Mouse (Mus musculus): ENCODE results near the gene Brd3os.
A peak's percentile ranks its signal among the peaks of the same experiment; 100 is the strongest.

Gene Brd3os

DNA sequence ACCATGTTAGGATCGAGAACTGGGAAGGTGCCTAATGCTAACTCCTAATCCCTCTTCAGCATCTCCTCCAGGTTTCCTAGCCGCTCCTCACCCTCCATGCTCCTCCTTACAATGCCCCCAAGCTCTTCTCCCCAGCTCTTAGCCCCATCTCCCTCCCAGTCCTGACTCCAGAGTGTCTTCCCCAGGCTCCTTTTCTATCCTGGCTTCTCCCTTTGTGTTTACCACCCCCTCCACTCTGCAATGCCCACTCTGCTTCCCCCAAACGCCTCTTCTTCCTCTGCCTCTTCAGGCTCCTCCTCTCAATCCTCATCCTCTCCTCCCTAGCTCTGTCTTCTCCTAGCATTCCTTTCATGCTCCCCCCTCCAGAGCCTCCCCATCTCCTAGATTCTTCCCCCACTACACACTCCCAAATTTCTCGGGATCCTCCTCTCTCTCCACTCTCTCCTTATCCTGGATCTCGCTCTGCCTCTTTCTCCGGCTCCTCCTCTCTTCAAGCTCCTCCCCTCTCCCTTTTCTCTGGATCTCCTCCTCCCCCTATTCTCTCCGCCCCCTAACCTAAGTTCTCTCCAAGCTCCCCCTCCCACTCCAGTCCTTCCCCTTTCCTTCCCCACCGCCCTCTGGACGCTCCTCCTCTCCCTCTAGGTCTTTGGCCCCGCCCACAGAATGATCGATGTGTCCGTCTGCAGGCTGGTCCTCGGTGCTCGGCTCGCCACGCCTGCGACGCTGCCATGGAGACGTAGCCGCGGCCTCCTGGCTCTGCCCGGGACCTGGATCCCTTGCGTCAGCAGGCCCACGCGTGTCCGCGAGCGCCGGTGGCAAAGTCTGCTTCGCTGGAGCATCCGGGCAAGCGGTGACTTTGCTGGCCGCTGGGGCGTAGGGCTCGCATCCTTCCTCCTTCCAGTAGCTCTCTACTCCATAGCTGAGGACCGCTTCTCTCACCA is at the start of gene Brd3os:
Gene Brd3os (plus strand): TSS at position 558 of the 941 bp plus-strand sequence.
- peak; percentile 100 for DNase-seq (ENCODE audit: low read depth)

DNA sequence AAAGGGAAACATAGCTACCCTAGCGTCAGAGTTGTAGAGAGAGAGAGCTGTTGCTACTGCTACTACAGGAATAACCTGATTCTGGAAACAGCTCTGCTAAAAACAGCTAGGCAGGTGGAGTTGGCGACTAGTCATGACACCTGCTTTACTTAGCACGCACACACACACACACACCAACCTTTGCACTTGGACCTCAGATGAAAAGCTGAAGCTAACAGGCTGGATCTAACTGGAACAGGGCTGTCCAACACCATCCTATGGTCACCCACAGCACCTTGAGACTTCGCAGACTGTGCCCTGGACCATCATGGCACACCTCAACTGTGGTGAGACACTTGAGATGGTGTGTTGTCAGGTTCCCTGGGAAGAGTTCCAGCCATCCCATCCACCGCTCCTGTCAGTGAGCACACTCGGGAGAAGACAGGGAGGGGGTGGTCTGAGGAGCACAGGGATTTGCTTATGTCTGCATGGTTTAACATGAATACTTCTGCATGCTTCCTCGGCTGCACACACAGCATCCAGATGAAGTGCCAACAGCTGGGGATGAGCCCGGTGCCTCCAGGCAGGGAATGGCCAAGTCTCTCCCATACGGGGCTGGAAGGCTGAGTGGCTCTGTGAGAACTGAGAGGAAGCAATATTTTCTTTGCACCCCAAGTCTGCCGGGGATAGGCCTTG is 47.8 kb upstream of the Brd3os start:
- DNase-seq (ENCODE audit: low read depth), result no peak

DNA sequence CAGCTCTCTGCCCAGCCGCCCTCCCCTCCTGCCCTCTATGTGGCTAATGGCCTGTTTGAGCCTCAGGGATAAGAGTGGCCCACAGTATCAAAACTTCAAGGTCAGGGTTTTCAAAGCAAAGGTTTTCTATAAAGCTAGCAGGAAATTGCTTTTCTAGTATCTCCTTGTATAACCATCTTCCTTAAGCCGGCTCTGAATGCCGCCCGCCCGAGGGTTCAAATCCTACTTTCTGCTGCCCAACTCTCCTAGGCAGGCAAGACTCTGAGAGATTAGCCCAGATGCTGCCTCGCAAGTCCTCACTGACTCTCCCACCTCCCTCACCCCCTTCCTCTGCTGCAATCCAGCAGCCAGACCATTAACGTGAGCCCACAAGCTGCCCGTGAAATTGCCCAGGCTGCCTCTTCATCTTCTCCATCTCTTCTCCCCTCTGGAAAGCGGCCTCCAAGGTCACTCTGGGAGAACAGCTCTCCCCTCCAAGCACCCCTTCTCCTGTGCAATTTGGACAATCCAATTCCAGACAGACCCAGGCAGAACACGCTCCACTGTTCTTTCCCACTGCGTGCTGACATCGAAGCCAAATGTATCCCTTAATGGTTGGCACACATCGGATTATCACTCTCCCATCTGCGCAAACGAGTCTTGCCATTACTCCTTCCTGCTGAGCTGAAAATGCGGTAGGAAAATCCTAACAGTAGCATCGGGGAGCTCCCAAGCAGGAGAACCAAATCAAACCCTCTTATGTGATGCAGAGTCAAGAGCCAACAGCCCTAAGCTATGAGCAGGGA is 45.3 kb upstream of the Brd3os start:
- no peak for DNase-seq (ENCODE audit: low read depth)

DNA sequence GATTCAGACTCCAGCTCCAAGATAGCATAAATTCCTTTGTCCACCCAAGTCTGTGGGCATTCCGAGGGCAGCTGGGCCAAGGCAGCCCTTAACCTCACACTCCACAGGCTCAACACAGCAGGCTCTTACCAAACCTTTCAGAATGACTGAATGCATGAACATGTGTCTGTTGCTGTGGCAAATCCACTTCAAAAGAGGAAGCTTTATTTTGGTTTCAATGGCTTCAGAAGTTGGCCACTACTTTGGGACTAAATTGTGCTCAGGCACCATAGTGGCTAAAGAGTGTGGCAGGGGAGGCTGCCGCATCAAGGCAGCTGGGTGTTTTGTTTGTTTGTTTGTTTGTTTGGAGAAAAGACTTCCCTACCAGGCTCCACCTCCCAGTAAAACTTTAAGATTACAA is 42.0 kb upstream of the Brd3os start:
- DNase-seq (ENCODE audit: low read depth), result no peak

DNA sequence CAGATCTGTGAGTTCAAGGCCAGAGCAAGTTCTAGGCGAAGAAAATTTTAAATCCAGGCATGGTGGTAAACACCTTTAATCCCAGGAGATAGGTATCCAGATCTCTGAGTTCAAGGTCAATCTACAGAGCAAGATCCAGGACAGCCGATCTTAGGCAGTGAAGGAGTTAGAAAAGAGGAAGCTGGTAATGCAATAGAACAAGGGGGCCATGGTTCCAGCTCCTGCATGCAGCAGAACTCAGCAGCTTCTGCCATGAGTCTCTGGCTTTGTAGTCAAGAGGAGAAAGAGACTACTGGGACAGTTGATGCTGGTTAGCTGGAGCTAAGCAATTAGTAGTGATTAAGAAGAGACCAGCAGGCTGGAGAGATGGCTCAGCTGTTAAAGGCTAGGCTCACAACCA is 40.6 kb upstream of the Brd3os start:
- DNase-seq (ENCODE audit: low read depth), result no peak

DNA sequence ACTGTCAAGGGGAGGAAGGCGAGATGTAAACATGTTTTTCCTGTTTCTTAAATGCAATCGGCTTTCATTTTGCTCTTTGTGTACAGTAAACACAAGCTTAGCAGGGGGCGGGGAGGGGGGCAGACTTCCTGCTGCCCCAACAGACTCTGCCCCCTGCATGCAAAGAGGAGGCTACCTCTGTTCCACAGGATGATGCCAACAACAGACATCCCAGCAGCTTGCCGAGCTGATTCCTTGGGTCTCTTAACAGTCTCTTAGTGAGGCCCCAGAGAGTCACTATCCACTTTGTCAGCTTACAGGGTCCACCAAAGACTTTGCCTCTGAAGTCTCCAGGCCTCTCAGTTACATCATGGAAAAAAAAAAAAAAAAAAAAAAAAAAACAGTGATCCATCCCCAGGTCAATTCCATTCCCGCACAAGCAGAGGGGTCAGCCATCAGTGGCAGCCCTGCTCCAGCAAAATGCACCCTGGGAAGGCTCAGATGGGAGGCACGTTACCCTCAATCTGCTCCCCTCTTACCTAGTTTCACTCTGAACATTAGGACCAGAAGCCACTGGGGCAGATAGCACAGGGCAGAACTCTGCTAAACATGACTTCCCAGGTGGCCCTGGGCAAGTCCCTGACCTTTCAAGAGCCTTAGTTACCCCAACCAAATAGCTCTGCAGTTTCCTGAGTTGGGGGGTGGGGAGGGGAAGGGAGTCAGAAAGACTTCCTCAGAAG is 37.6 kb upstream of the Brd3os start:
- no peak for DNase-seq (ENCODE audit: low read depth)

DNA sequence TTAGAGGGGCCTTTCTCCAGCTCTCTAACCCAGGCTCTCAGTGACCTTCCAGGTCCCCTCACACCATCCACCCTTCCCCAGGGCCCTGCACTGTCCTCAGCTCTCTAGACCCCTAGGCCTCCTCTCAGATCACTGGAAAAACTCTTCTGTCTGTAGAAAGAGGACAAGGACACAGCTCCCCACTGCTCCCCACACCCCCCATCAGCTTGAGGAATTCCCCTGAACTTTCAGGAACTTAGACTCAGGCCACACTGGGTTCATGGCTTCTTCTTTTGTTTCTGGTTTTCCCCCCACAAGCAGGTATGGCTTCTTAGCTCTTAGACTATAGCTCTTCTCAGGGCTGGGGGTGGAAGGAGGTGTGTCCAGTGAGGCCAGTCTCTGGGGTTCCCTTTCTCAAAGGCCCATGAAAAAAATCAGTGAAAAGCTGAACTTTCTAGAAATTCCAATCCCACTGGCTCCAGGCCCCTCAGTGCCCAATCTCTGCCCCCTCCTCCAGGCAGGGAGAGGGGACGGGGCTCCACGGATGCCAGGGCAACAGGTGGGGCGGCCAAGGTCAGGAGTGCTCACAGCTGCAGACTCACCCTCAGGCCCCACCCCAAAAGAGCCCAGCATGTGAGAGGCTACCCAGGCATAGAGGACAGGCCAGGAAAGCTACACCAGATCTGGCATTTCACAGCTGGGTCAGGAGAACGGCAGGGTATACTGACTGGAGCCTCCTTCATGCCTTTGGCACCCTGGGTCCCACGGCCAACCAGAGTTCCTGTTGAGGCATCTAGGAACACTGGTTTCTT is 36.8 kb upstream of the Brd3os start:
- no peak for DNase-seq (ENCODE audit: low read depth)

DNA sequence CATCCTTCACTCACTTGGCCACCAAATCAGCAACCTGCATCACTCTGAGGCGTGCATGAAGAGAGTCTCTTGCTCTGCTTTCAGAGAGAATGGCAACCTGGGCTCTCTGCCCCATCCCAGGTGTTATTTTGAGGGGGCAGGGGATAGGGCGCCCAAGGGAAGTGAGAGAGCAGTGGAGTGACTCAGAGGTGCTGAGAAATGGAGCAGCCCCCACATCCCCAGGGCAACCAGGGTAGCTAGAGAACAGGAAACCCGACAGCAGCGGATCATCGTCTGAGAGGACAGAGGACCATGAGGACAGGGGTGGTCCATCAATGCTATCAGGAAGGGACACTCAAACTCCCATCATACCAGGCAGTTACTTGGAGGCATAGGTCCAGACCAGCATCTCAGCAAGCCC is 35.2 kb upstream of the Brd3os start:
- no peak for DNase-seq (ENCODE audit: low read depth)

DNA sequence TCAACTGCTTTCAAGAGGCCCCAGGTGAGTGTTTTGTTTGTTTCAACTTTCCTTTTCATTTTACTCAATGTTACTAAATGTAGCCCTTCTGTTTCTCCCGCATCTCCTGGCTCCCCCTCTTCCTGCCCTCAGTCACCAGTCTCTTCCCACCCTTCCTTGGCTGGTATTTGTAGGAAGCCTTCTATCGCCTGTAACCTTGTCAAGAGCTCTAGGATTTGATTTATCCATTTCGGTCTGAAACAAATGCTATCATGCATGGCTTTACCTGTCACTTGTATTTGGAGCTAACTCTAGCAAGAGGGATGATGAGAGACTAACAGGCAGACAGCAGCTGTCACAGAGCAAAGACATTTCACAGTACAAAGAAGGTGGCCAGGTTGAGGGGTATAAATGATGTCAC is 33.9 kb upstream of the Brd3os start:
- no peak for DNase-seq (ENCODE audit: low read depth)

DNA sequence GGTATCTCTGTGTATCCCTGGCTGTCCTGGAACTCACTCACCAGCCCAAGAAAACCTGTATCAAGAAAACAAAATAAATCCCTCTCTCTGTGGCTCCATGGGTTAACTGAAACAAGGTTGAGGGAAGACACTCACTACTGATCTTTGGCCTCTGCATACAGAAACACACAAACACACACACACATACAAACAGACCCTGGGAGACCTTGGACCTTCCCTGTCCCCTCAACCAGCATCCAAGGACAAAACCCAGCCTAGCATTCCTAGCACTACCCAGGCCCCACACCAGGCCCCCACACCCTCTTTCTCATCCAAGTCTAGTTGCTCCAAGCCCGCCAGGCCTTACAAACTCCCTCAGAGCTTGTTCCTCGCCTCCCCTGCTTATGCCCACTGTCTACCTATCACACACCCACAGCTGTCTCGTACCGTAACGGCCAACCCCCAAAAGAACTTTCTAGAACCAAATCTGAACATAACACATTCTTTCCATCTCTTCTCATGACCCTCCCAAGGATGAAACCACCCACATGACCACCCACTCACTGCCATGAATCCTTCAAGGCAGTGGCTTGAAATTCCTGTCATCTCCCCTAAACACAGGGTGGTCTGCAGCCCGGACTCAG is 31.5 kb upstream of the Brd3os start:
- no peak for DNase-seq (ENCODE audit: low read depth)

DNA sequence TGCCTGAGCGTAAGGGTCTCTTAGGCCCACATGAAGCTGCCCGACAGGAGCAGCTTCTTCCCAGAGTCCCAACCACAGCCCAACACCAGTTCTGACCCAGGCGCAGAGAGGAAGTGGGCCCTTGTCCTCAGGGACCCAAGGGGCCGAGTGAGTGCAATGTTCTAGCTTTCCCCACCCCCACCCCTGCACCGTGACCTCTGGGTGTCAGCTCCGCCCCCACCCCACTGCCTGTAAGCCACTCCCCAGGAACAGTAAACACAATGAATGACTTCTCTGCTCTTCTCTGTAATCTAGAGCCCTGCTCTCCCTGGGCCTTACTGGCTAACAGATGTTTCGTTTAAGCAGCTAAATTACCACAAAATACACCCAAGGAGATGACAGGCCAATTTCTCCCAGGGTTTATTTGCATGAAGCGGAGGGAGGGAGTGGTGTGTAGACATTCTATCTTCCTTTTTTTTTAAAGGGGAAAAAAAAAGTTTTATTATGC is 30.4 kb upstream of the Brd3os start:
- DNase-seq (ENCODE audit: low read depth), result peak; percentile 48

DNA sequence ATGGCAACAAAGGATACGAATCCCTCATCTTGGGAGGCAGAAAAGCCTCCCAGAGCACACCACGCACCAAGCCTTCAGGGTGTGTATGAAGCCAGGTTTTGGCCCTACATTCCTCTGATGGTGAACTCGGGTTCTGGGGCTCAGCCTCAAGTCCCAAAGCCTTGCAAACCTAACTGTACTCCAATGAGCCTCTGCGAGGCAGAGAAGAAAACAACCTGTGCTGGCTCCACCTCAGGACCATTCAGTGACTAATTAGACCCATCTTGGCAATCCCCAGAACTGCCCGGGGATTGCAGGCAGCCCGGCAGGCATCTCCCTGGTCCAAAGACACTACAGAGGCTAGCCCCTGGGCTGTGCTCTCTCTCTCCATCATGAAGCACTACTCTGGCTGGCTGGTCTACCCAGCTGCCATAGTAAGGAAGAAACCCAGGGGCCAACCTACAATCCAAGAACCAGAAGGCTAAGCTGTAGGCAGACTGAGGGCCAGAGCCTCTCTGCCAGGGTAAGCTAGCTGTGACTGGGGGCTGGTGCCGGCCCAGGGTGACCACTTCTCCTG is 29.8 kb upstream of the Brd3os start:
- DNase-seq (ENCODE audit: low read depth), result no peak

DNA sequence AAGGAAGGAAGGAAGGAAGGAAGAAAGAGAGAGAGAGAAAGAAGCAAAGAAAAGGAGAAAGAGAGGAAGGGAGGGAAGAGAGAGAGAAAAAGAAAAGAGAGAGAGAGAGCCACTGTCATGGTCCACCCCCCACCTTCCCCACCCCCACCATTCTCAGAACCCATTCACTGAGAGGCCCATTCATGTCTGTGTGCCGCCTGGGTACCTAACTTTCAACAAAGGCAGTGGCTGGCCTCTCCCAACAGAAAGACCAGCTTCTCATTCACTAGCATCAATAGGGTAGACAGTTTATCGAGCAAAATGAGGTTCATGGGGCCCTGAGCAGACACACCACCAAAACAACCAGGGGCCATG is 28.6 kb upstream of the Brd3os start:
- DNase-seq (ENCODE audit: low read depth), result no peak

DNA sequence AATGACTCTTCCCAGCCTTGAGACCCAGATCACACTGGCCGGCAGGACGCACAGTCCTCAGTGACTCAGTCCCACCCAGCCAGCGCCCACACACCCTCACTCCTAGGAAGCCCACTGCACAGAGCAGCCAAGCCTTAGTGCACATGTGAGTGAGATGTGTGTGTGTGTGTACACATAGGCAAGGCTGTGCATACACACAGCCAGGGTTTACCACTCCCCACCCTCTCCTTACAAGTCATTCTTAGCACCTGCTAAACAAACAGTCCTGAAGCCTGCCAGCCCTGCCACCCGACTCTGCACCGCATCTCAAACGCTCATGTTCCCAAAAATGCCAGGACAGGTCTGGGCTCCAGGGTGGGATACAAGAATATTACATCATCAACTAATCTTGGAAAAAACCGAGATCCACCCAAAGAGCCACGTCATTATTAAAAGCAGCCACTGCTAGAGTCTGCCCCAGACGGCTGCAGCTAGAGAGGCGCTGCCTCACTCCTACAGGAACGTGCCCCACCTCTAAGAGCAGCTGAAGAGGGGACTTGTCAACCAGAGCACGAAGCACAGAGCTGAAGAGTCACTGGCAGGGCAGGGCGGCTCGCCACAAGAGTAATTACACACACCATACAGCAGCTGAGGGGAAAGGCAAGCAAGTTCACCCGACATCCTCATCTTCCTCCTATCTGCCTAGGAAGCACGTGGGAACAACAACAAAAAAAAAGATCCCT is 28.0 kb upstream of the Brd3os start:
- peak; percentile 46 for DNase-seq (ENCODE audit: low read depth)

DNA sequence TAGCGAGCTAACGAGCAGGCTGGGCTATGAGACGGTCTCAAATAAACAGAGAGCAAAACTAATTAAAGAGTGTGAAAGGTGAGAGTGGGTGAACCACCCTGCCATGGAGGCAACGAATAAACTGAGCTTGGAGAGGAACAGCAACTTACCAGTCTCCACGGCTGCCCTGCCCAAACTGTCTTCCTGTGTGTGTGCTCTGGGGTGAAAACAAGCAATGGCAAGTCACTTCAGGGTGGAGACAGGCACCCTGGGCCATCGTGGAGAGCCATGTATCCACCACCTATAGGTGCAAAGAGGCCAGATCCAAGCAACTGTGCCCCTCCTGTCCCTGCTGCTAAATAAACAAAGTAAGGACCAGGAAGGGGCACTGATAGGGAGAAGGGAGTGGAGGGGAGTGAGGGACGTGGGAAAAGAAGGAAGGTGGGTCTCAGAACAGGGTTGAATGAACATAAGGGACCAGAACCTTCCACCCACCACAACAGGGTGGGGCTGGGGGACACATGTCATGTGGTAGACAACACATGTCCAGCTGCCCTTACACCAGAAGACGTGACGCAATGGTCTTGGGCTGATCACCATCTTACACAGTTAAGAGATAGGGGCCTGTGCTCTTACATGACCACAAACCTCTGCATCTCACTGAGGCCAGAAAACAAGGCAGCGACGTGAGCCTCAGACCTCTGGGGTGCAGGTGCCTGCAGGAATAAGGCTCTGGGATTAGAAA is 26.9 kb upstream of the Brd3os start:
- no peak for DNase-seq (ENCODE audit: low read depth)

DNA sequence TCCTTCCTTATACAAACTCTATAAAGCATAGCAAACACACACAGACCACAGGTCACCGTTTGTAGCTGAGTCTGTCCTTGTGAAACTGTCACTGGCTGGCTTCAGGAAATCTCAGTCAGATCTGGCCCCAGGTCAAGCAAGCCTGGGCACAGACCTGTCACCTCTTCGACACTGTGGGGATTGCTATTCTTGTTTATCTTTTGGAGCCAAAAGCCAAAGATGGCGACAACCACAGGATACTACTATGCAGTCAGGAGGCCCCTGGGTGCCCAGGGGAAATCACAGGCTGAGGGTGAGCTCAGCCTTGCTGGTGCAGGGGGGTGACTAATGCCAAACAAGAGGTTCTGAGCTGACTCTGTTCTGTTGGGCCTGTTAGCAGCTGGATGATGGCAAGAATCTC is 25.7 kb upstream of the Brd3os start:
- DNase-seq (ENCODE audit: low read depth), result peak; percentile 67

DNA sequence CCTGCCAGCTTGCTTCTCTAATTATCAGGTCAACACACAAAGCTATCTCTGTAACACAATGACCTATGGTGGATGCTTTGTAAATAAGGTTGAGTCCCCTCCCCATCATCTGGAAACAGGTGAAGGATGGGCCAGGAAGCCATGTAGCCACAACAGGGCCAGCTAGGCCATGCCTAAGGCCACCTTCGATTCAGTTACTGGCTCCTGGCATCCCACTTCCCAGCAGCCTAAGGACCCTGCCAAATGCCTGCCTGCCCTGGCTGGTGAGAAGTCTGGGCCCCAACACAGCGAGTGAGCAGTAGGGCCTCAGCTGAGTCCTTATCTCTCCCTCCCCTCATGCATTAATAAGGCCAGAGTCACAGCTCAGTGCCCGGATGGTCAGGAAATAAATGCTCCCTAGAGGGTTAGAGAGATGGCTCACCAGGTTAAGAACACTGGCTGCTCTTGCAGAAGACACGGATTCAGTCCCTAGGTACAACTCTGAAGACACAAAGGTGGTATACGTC is 24.4 kb upstream of the Brd3os start:
- DNase-seq (ENCODE audit: low read depth), result no peak

DNA sequence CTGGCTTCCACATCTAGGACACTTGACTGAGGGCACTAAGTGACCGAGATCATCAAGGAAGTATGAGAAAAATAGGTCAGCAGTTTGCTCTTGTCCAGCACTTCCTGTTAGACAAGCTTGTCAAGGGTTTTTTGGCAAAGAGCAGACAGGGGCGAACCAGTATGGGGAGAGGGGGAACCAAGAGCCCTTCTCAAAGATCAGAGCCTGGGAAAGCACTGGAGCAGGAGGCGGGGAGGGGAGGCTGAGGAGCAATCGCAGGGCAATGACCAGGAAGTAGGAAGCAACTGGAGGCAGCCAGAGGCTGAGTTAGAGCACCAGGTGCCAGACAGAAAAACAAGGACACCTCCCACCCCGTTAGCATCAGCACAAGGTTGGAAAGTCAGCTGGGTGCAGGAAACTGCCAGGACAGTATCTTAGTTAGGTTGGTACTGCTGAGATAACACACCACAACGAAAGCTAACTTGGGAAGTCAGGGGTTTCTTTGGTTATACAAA is 23.5 kb upstream of the Brd3os start:
- no peak for DNase-seq (ENCODE audit: low read depth)
